Mouse (Mus musculus): ENCODE measurements at regions not wholly inside any gene's neighbourhood (a gene's known extent, or its start where the extent isn't known, plus 50 kb on each side); places are given as distances from the start of the nearest gene placed in this dataset.

- no peak for TF ChIP-seq CTCF (IDR thresholded peaks at IDR 0.05; ENCODE audit: low read depth, low read length)
- TF ChIP-seq POLR2AphosphoS5 (IDR thresholded peaks at IDR 0.05; ENCODE audit: insufficient replicate concordance, low read depth, low read length): no peak
- TF ChIP-seq GATA1 (IDR thresholded peaks at IDR 0.05; ENCODE audit: borderline replicate concordance, low read length): no peak
Observed at GRCm38 (mm10) chr12:39888493-39888892, 149.3 kb downstream of the Arl4a start.

All from G1E (cell line).